Mouse (Mus musculus): ENCODE results near the gene Phip.
A peak's percentile ranks its signal among the peaks of the same experiment; 100 is the strongest.

Gene Phip

GRCm38 (mm10) chr9:82877078-82877477 is 98.2 kb downstream of the Phip start:
- DNase-seq (ENCODE audit: extremely low read depth, insufficient read length, low spot score) = no peak

- DNase-seq (ENCODE audit: extremely low read depth, insufficient read length, low spot score) = no peak
Observed at GRCm38 (mm10) chr9:82867698-82868097, 107.6 kb downstream of the Phip start.

- DNase-seq (ENCODE audit: extremely low read depth, insufficient read length, low spot score) = no peak
Observed at GRCm38 (mm10) chr9:82866121-82866520, 109.2 kb downstream of the Phip start.

- DNase-seq (ENCODE audit: extremely low read depth, insufficient read length, low spot score) = no peak
Observed at GRCm38 (mm10) chr9:82861775-82862430, 113.4 kb downstream of the Phip start.

- DNase-seq (ENCODE audit: extremely low read depth, insufficient read length, low spot score) = no peak
Observed at GRCm38 (mm10) chr9:82861316-82861715, 114.0 kb downstream of the Phip start.

GRCm38 (mm10) chr9:82860805-82861204 is 114.5 kb downstream of the Phip start:
- DNase-seq (ENCODE audit: extremely low read depth, insufficient read length, low spot score) = no peak

GRCm38 (mm10) chr9:82856241-82856640 is 119.1 kb downstream of the Phip start:
- no peak for DNase-seq (ENCODE audit: extremely low read depth, insufficient read length, low spot score)

- no peak for DNase-seq (ENCODE audit: extremely low read depth, insufficient read length, low spot score)
Observed at GRCm38 (mm10) chr9:82854973-82855614, 120.2 kb downstream of the Phip start.

GRCm38 (mm10) chr9:82854040-82854439 is 121.3 kb downstream of the Phip start:
- peak; percentile 6 for DNase-seq (ENCODE audit: extremely low read depth, insufficient read length, low spot score)

GRCm38 (mm10) chr9:82842671-82843070 is 132.6 kb downstream of the Phip start:
- no peak for DNase-seq (ENCODE audit: extremely low read depth, insufficient read length, low spot score)

- no peak for DNase-seq (ENCODE audit: extremely low read depth, insufficient read length, low spot score)
Observed at GRCm38 (mm10) chr9:82835921-82836320, 139.4 kb downstream of the Phip start.

GRCm38 (mm10) chr9:82831891-82832290 is 143.4 kb downstream of the Phip start:
- DNase-seq (ENCODE audit: extremely low read depth, insufficient read length, low spot score) = peak; percentile 48

- peak; percentile 94 for DNase-seq (ENCODE audit: extremely low read depth, insufficient read length, low spot score)
Observed at GRCm38 (mm10) chr9:82829693-82830430, 145.5 kb downstream of the Phip start.

- no peak for DNase-seq (ENCODE audit: extremely low read depth, insufficient read length, low spot score)
Observed at GRCm38 (mm10) chr9:82829007-82829689, 146.2 kb downstream of the Phip start, which contains the start of gene Irak1bp1. Gene Irak1bp1, plus strand, starts transcription at chr9:82829540.

- DNase-seq (ENCODE audit: extremely low read depth, insufficient read length, low spot score) = no peak
Observed at GRCm38 (mm10) chr9:82826426-82826825, 148.9 kb downstream of the Phip start.

Data from 3134 (cell line).